Mouse (Mus musculus) monocyte, adult 5-6 weeks (primary cell): ENCODE results near the gene Sertad3. TPM values are rescaled to one million over a fixed set of nuclear protein-coding genes. Genes with fewer than 3 reads are reported as not detected.
"Not testable (repeated sequence)": the region's sequence is repeated elsewhere in the genome, so short reads cannot be mapped to it uniquely, and the experiment has no call there.

Source experiments
- ATAC-seq: fragments of 153-309, 156-312 bp; replicated peaks from 2 replicates; pipeline ENCODE4 v1.8.0; 2017; ENCODE audit warnings: mild to moderate bottlenecking; ENCODE audit not compliant: low TSS enrichment, insufficient number of reproducible peaks, severe bottlenecking, poor library complexity, low FRiP score
- total RNA-seq: library from RNA; stranded (forward); fragments of 200-1000, 200-491, 200-594 nt; gene quantifications from 3 replicates; pipeline ENCODE4 v1.2.3, GENCODE M21; 2017

The Sertad3 gene
- total RNA-seq, 1 experiment from 2014 or later = 26.8 TPM

DNA sequence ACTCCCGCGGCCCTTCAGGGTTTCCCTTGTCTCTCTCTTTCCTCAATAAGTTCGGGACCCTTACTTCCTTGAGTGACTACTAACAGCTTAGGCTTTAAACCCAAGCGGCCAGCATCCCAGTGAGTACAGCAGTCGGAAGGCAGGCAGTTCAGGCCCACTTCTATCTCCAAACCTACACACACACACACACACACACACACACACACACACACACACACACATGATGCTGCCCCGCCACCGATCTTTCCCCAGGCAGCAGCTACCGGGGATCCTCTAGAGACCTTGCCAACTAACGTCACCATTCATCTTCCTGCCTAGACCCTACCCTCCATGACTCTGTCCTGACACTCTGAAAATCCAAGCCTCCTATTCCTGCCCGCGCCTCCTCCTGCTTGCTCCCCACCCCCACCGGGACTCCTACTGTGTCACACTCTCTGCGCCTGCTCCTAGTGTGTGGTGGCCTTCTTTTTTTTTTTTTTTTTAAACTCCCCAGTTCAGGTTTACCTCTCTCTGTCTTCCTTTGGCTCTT is 14.2 kb downstream of the Sertad3 start:
- ATAC-seq = no peak

DNA sequence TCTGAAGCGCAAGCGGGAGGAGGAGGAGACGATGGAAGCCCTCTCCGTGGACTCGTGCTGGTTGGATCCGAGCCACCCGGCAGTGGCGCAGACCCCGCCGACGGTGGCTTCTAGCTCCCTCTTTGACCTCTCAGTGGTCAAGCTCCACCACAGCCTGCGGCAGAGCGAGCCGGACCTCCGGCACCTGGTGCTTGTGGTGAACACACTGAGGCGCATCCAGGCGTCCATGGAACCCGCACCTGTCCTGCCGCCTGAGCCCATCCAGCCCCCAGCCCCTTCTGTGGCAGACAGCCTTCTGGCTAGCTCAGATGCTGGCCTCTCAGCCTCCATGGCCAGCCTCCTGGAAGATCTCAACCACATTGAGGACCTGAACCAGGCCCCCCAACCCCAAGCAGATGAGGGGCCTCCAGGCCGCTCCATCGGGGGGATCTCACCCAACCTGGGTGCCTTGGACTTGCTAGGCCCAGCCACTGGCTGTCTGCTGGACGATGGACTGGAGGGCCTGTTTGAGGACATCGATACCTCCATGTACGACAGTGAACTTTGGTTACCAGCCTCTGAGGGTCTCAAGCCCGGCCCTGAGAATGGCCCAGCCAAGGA is 15.8 kb downstream of the Sertad3 start:
- ATAC-seq = no peak

DNA sequence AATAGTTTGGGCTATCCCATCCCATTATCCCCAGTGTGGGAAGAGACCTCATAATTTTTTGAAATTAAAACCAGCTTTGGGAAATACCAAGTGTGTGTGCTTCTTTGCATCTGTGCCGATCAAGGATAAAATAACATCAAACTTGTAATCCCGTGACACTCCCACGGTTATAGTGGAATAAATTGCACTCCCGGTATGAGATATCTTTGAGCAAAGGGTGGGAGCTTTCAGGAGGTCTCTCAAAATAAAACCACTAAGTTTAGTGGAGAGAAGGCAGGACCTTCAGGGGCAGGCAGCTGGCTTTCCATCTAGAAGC is 16.6 kb downstream of the Sertad3 start:
- ATAC-seq = no peak

DNA sequence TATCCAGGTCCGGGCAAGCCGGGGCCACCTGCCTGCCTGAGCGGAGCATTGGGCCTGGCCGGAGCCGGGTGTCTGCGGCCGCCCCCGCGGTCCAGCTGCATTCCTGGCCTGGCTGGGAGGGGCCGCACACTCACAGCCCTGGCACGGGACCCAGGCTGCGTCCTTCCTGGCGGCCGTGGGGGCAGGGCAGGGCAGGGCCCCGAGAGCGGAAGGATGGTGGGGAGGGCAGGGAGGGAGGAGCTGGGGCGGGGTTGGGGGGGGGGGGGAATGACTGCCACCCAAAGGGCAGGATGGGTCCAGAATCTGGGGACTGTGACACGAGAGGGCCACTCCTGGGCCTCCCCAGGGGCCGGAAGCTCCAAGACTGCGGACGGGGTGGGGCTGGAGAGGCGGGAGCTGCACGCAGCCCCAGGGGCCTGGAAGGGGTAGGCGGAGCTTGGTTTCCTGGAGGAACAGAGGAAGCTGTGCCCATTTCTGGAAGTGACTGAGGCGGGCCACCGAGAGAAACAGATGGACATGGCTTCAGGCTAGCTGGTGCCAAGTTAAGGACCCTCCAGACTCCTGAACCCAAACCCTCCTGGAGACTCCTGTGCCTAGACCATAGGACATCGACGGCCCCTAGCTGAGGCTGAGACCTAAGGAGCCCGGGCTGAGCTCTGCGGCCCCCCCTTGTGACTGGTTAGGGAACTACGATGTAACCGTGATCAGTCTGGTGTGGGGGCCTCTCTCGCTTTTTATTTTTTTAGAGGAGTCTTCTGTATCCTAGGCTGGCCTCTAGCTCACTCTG is 17.2 kb downstream of the Sertad3 start:
- peak; percentile 70 for ATAC-seq

DNA sequence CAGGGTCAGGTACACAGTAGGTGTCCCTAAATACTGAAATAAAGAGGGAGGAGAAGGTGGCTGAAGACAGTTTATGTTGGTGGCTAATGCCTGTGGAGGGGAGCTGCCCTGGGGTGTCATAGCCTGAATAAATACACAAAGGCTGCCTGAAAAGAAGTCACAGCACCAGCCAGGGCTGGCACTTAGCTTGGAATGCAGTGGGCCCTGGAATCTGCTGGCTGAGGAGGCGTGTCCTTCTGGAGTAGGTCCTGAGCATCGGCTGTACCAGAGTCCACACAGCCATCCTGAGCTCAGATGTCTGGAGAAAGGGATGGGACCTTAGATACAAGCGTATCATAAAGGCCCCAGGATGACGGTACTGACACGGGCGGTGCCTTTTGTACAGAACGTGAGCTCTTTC is 18.3 kb downstream of the Sertad3 start:
- ATAC-seq = no peak

DNA sequence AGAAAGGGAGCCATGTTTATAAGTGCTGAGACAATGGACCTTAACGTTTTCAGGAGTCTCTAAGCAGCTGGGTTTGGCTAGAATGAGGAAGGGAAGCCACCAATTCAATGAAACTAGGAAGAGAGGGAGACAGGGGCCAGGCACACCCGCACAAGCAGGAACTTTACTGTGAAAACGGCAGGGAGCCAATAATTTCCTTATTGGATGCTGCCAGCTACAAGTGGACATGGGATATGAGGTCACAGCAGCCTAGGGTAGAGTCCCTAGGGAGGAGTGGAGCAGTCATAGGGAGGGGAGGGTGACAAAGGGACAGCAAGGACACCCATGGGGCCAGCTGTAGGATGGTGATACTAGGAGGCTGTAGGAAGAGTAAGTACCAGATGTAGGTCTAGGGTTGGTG is 19.5 kb downstream of the Sertad3 start:
- ATAC-seq = no peak

DNA sequence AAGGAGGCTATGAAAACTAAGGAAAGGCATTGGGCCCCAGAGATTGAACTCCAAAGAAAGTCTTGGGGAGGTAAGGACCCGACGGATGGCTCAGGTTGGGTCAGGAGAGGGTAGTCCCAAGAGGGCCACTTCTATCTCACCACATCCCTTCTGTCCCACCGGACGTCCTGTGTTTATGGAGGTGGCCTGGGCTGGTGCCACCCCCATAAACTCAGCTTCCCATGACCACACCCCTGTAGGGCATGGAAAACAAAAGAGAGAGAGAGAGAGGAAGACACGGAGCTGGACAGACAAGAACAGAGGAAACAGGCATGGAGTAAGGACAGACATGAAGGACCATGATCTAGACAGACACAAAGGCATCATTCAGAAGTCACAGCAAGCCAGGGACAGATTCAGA is 19.9 kb downstream of the Sertad3 start:
- ATAC-seq = no peak

DNA sequence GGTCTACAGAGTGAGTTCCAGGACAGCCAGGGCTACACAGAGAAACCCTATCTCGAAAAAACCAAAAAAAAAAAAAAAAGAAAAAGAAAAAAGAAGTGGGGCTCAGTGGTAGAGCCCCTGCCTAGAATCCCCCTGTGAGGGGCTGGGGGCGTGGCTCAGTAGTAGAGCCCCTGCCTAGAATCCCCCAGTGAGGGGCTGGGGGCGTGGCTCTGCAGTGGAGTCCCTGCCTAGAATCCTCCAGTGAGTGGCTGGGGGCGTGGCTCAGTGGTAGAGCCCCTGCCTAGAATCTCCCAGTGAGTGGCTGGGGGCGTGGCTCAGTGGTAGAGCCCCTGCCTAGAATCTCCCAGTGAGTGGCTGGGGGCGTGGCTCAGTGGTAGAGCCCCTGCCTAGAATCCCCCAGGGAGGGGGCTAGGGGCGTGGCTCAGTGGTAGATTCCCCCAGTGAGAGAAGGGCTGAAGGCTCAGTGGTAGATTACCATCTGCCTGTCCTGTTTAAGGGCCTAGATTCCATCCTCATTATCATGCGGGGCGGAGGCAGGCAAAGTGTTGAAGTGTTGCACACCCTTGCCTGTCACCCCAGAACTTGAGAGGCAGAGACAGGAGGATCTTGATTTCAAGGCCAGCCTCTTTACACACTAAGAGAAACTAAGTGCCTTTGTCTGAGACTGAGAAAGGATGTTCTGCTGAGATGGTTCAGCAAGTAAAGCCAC is 21.2 kb downstream of the Sertad3 start:
- ATAC-seq = not testable (repeated sequence)

DNA sequence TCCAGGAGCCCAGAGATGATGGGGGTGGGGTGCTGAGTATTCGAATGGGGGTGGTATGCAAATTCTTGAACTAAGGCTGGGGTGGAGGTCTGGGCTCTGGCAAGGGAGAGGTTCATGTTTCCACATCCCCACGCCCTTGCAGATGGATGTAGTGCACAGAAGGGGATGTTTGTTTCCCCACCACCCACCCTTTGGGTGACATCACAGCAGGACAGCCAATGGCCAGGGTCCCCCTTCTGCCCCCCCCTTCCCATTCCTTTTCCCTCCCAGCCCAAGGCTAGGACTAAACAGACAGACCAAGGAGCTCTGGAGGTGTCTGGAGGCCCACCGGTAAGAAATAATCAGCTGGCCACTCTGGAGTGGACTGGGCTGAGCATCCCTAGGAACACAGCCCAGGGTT is 25.5 kb downstream of the Sertad3 start, which contains the start of gene Prx:
Gene Prx, plus strand, starts transcription at position 289 of the 400 bp plus-strand sequence.
- no peak for ATAC-seq

DNA sequence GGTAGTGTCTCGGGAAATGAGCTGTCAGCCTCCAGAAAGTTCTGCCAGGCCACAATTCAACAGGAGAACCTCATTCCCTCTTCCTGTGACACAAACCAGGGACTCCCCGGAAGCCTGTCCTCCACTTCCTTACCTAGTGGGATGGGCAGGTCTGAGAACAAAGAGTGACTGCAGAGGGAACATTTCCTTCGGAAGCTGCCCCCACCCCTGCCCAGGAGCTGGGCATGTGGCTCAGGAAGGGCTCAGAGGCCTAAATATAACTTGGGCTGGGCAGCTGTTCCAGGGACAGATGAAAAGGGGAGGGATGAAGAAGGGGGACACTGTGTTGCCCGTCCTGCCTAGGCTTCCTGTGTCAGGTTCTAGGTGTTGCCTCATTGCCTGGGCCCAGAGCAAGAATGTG is 28.1 kb downstream of the Sertad3 start:
- ATAC-seq = no peak

DNA sequence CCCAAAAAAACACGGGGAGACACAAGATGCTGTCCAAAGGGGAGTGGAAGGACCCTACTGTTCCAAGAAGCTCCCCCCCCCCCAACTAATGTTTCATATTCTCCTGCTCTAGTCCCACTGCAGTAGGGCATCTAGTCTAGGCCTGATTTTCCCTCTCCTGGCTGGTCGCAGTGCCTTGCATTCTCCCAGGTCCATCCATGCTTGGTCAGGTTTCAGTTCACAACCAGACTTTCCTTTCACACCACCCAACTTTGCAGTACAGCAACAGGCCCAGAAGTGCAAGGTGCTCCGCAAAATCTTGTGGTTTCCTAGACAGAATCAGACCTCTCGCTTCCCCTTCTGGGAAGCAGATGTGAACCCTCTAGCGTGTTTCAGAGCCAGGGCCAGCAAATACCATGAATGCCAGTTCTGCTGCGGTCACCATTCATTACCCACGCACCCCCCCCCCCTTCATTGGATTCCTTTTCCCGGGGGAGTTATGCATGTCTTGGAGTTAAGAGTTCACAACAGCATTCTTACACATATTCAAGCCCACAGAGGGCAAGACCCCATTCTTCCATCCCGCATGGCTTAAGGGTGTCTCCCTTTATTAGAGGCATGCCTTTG is 33.3 kb downstream of the Sertad3 start:
- ATAC-seq = peak; percentile 40; the same call in 1 of the 2 replicates

DNA sequence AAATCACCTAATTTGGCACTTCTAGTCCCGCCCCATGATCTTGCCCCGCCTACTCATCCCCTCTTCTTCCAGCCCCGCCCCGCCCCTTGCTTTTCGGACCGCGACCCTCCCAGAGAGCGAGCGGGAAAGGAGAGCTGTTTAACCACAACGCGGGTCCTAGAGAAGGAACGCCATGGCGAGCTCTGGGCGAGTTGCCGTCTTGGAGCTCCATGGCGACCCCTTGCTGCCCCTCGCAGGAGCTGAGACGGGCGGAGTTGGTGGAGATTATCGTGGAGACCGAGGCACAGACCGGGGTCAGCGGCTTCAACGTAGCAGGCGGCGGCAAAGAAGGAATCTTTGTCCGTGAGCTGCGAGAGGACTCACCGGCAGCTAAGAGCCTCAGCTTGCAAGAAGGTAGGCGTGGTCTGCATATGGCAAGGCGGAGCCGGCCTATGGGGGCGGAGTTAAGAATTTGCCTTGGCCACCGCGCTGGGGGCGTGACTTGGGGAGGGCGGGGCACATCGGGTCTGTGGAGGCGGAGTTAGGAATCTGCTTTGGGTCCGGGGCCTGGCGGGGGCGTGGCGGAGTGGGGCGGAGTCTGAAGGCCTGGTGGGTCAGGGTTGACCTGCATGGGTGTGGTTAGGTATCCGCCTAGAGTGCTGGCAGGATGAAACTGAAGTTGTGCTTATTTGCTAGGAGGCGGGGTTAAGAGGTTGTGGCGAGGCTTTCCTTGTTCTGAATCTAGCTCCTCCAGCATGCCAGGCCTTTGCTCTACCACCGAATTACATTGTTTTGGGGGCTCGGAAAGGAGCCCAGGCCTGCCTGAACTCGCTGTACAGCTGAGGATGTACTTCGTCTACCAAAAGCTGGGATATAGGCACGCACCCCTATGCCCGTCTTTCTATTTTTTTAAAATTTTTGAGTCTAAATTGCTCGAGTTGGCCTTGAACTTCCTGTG is 34.4 kb downstream of the Sertad3 start:
- ATAC-seq = peak; percentile 91

DNA sequence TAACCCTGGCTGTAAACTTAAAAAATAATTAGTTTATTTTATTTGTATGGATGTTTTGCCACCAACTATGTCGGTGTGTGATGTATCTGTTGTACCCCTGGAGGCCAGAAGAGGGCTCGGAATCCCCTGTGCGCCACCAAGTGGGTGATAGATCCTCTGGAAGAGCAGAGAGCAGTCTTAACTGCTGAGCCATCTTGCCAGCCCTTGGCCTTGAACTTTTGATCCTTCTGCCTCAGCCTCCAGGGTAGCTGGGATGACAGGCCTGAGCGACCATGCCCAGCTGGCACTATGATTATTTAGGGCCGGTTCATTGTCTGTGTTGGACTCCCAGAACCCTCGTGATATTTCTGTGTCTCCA is 35.1 kb downstream of the Sertad3 start:
- peak; percentile 60 for ATAC-seq

DNA sequence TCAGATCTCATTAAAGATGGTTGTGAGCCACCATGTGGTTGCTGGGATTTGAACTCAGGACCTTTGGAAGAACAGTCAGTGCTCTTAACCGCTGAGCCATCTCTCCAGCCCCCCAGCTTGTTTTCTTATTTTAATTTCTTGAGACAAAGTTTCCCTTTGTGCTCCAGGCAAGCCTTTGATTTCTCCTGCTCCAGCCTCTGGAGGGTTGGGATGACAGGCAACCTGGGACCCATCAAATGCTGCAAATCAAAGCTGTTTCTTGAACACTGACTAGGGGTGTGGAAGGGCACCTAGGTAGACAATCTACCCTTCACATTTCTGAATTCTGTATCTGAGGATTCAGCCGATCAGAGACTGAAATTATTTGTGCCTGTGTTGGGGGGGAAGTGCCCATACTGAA is 37.2 kb downstream of the Sertad3 start:
- ATAC-seq = no peak

DNA sequence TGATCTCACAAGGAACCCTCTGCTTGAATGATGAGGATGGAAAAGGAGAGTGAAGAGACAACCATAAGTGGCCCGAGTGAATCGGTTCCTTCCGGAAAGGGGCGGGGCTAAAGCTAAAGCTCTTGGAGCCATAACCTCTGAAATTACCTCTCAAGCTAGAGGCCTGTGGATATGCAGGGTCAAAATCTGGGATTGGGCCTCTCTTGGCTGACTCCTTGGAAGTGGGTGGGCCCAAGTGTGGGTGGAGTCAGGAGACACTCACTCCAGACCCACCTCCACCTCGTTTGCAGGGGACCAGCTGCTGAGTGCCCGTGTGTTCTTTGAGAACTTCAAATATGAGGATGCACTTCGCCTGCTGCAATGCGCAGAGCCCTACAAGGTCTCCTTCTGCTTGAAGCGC is 41.4 kb downstream of the Sertad3 start:
- no peak for ATAC-seq

DNA sequence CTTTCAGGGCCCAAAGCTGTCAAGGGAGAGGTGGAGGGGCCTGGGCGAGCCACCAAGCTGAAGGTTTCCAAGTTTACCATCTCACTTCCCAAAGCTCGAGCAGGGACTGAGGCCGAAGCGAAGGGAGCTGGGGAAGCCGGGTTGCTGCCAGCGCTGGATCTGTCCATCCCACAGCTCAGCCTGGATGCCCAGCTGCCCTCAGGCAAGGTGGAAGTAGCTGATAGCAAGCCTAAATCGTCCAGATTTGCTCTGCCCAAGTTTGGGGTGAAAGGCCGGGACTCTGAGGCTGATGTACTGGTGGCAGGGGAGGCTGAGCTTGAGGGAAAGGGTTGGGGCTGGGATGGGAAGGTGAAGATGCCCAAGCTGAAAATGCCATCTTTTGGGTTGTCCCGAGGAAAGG is 44.7 kb downstream of the Sertad3 start:
- ATAC-seq = no peak

DNA sequence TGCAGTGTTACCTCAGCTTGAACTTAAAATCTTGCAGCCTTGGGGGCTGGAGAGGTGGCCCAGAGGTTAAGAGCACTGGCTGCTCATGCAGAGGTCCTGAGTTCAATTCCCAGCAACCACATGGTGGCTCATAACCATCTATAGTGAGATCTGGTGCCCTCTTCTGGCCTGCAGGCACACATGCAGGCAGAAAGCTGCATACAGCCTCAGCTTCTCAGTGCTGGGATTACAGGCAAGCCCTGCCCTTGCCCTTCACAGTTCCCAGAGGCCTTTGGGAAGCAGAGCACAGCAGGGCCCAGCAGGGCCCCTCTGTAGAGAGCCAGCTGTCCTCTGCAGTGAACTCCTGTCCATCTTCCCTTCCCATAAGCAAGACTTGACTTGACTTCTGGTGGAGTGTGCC is 46.5 kb downstream of the Sertad3 start:
- ATAC-seq = no peak

DNA sequence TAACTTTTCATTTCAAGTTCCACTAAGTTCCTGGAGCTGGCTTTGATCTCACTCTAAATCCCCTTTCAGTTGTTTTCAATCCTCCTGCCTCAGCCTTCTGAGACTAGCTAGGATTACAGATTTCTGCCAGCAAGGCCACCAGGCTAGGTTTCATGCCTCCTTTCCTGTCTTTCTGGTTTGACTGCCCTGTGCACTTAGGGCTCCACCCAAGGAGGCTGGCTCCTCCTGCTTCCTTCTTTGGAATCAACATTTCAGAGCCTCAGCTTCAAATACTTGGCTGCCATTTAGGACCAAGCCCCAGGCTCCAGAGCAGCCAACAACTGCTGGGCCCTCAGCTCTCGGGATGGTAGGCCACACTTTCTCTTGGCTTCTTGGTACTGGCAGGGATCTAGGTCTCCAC is 47.0 kb downstream of the Sertad3 start:
- no peak for ATAC-seq
